Mouse (Mus musculus) embryonic facial prominence, embryonic 11.5 days (tissue): ENCODE measurements at regions not wholly inside any gene's neighbourhood (a gene's known extent, or its start where the extent isn't known, plus 50 kb on each side); places are given as distances from the start of the nearest gene placed in this dataset.

ENCODE experiments used
- ATAC-seq: fragments of 200-750 bp; cut with Nextera tagmentation; replicated peaks from 2 replicates; pipeline ENCODE4 v1.8.0; 2017; ENCODE audit warnings: low read depth; ENCODE audit not compliant: insufficient number of reproducible peaks, low FRiP score, low TSS enrichment
- DNase-seq: peaks from one replicate; pipeline ENCODE4 v3.0.0-alpha.2; 2015; ENCODE audit warnings: low spot score
- H3K27ac ChIP-seq: fragments of 300-500 bp; sonication (generic); replicated peaks from 2 replicates; pipeline ENCODE4 v1.5.1; 2014; ENCODE audit warnings: mild to moderate bottlenecking, low read depth, low read length, control low read depth
- H3K27me3 ChIP-seq: fragments of 300-500 bp; sonication (generic); 2 replicates; pipeline ENCODE4 v1.6.1; 2014; ENCODE audit warnings: mild to moderate bottlenecking, low read length, moderate library complexity, mixed read lengths; ENCODE audit not compliant: control insufficient read depth, insufficient read depth
- H3K36me3 ChIP-seq: fragments of 300-500 bp; sonication (generic); replicated peaks from 2 replicates; pipeline ENCODE4 v1.6.1; 2014; ENCODE audit warnings: low read depth, mild to moderate bottlenecking, low read length, moderate library complexity, mixed read lengths; ENCODE audit not compliant: control insufficient read depth, insufficient read depth
- H3K4me1 ChIP-seq: fragments of 300-500 bp; sonication (generic); 2 replicates; pipeline ENCODE4 v1.6.1; 2014; ENCODE audit warnings: low read length, mixed read lengths; ENCODE audit not compliant: control insufficient read depth, insufficient read depth
- H3K4me2 ChIP-seq: fragments of 300-500 bp; sonication (generic); 2 replicates; pipeline ENCODE4 v1.6.1; 2014; ENCODE audit warnings: low read depth, mild to moderate bottlenecking, control low read depth, low read length, moderate library complexity
- H3K4me3 ChIP-seq: fragments of 300-500 bp; sonication (generic); 2 replicates; pipeline ENCODE4 v1.5.1; 2014; ENCODE audit warnings: low read depth, low read length, control low read depth
- H3K9ac ChIP-seq: fragments of 300-500 bp; sonication (generic); replicated peaks from 2 replicates; pipeline ENCODE4 v1.6.1; 2014; ENCODE audit warnings: mild to moderate bottlenecking, control low read depth, low read length
- H3K9me3 ChIP-seq: fragments of 300-500 bp; sonication (generic); replicated peaks from 2 replicates; pipeline ENCODE4 v1.6.1; 2016; ENCODE audit warnings: mild to moderate bottlenecking, low read length, inconsistent platforms, mixed read lengths; ENCODE audit not compliant: control insufficient read depth
- WGBS: fragments of 180-500 bp; shearing (Covaris S2); extraction: QIAGEN DNeasy Blood & Tissue Kit; methylation state at CpG from one replicate; pipeline ENCODE4 v1.1.7; 2014; 5-methylcytosine and 5-hydroxymethylcytosine counted together

GRCm38 (mm10) chr13:107337111-107337510 lies 315.2 kb upstream of the Kif2a start:
- H3K4me2 ChIP-seq, result no peak overlapping the region
- H3K4me1 ChIP-seq, result no peaks in the 10 kb centered on the region
- H3K9ac ChIP-seq, result no peak overlapping the region
- H3K4me3 ChIP-seq, result no peak overlapping the region
- no peak overlapping the region for H3K27ac ChIP-seq
- no peaks in the 10 kb centered on the region for H3K9me3 ChIP-seq
- H3K27me3 ChIP-seq, result no peaks in the 10 kb centered on the region
- ATAC-seq (no peak), DNase-seq (no peak)
- no peaks in the 10 kb centered on the region for H3K36me3 ChIP-seq
- 85% methylated on average over 10 of the region's 10 CpGs for WGBS

GRCm38 (mm10) chr13:107329348-107329747 lies 307.4 kb upstream of the Kif2a start:
- no peaks in the 10 kb centered on the region for H3K9me3 ChIP-seq
- H3K27me3 ChIP-seq, result no peaks in the 10 kb centered on the region
- H3K9ac ChIP-seq, result no peak overlapping the region
- no peak for ATAC-seq
- H3K4me3 ChIP-seq, result no peak overlapping the region
- H3K27ac ChIP-seq, result no peak overlapping the region
- H3K4me2 ChIP-seq, result no peak overlapping the region
- DNase-seq, result no peak
- WGBS, result 80% methylated on average over 5 of the region's 5 CpGs
- H3K4me1 ChIP-seq, result no peaks in the 10 kb centered on the region
- no peaks in the 10 kb centered on the region for H3K36me3 ChIP-seq

DNA sequence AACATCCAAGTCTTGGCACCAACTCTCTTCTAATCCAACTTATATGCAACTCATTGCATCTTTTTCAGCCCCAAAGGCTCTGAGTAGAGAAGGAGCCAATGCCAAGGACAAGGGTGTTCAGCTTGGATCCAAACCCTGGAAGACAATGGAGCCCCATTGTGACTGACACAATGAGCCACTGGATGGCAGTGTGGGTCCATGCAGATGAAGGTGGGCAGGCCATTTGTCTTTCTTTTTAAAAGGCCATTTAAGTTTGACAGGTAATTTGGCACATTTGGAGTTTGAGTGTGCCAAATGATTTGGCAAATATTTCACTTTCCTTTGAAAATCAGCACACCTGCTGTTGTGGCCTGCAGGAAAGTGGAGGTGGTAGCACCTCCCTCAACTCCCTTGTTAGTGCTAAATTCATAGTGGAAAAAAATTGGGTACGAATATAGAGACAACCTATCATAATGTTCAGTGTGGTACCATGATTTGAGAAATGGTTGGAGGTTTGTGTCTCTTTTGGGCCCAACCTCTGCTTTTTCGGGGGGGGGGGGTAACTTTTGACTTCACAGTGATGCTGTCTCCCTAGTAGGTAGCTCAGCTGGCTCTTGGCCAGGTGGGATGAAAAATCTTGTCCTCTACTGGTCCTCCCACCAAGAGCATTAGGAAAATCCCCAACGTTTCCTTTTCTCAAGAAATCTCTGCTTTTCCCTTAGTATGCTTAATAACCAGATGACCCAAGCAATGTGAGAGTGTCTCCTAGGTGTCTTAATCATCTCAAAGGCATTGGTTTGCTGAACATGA lies 304.0 kb upstream of the Kif2a start:
- H3K27ac ChIP-seq, result no peak overlapping the region
- no peak overlapping the region for H3K4me3 ChIP-seq
- no peaks in the 10 kb centered on the region for H3K36me3 ChIP-seq
- no peaks in the 10 kb centered on the region for H3K4me1 ChIP-seq
- ATAC-seq (no peak), DNase-seq (peak; percentile 66)
- 79% methylated on average over 3 of the region's 3 CpGs for WGBS
- H3K9ac ChIP-seq, result no peak overlapping the region
- H3K4me2 ChIP-seq, result no peak overlapping the region
- H3K27me3 ChIP-seq, result no peaks in the 10 kb centered on the region
- no peaks in the 10 kb centered on the region for H3K9me3 ChIP-seq

DNA sequence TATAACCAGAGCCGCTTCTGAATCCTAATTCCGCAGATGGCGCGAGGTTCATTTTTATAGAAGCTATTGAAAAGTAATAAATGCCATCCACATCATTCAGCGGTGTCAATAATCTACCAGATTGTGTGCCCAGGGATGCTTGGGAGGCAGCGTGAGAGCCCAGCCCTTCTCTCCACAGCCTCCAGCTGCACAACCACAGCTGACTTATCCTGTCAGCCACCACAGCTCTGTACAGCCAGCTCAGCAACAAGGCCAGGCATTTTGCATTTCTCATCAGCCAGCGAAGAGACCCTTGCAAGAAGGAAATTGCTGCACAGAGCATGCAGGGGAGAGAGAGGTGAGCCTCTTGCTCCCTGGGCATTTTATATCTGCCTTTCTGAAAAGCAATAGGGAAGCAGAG lies 292.8 kb upstream of the Kif2a start:
- Histone ChIP-seq H3K36me3 (no peaks in the 10 kb centered on the region), H3K4me2 (no peak overlapping the region), H3K9me3 (no peaks in the 10 kb centered on the region), H3K4me3 (no peak overlapping the region), H3K9ac (no peak overlapping the region), H3K4me1 (no peaks in the 10 kb centered on the region), H3K27ac (no peak overlapping the region), H3K27me3 (no peaks in the 10 kb centered on the region)
- ATAC-seq (no peak), DNase-seq (no peak)
- WGBS, result 90% methylated on average over 7 of the region's 7 CpGs

GRCm38 (mm10) chr13:107308958-107309639 lies 287.2 kb upstream of the Kif2a start:
- 78% methylated on average over 6 of the region's 6 CpGs for WGBS
- Histone ChIP-seq H3K4me1 (no peaks in the 10 kb centered on the region), H3K9me3 (no peaks in the 10 kb centered on the region), H3K27me3 (no peaks in the 10 kb centered on the region), H3K4me2 (no peak overlapping the region), H3K4me3 (no peak overlapping the region), H3K9ac (no peak overlapping the region), H3K27ac (no peak overlapping the region), H3K36me3 (no peaks in the 10 kb centered on the region)
- no peak for ATAC-seq
- no peak for DNase-seq

DNA sequence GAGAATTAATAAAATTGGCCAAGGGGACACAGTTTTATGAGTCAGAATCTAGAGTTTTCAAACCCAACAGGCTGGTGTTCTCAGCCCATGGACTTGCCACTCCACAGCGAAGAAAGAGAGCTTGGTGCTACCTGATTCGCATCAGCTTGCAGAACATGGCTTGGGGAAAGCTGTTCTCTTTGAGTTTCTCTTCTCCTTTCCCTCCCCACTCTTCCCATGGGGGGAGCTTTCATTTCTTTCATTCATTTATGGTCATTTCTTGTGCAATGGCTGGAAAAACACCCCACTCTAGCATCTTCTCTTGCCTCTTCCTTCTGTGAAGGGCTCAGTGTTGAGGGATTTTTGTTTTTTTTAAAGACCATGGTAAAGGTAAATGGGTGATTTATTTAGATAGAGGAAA lies 286.5 kb upstream of the Kif2a start:
- ATAC-seq (no peak), DNase-seq (no peak)
- no peaks in the 10 kb centered on the region for H3K27me3 ChIP-seq
- H3K4me3 ChIP-seq, result no peak overlapping the region
- H3K4me1 ChIP-seq, result no peaks in the 10 kb centered on the region
- no peak overlapping the region for H3K9ac ChIP-seq
- H3K27ac ChIP-seq, result no peak overlapping the region
- no peaks in the 10 kb centered on the region for H3K9me3 ChIP-seq
- no peaks in the 10 kb centered on the region for H3K36me3 ChIP-seq
- H3K4me2 ChIP-seq, result no peak overlapping the region
- 89% methylated on average over 2 of the region's 2 CpGs for WGBS

DNA sequence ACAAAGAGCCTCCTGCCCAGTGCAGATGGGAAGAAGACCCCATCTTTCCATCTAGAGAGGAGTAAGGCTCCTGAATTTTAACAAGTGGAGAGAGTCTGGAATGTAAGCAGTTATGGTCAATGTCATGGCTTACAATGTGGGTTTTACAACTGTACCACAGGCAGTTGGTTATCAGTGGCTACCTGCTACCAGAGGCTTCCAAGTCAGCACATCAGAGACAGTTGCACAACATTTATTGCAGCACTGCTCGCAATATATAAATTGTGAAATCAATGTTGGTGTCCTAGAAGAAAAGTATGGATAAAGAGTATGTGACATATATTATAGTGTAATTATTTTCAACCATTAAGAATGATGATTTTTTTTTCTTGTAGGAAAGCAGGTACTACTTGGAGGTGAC lies 285.0 kb upstream of the Kif2a start:
- Histone ChIP-seq H3K9ac (no peak overlapping the region), H3K27me3 (no peaks in the 10 kb centered on the region), H3K36me3 (no peaks in the 10 kb centered on the region), H3K4me1 (no peaks in the 10 kb centered on the region), H3K4me3 (no peak overlapping the region), H3K4me2 (no peak overlapping the region), H3K27ac (no peak overlapping the region), H3K9me3 (no peaks in the 10 kb centered on the region)
- no peak for ATAC-seq
- DNase-seq, result no peak
- 86% methylated on average over 1 of the region's 1 CpGs for WGBS

DNA sequence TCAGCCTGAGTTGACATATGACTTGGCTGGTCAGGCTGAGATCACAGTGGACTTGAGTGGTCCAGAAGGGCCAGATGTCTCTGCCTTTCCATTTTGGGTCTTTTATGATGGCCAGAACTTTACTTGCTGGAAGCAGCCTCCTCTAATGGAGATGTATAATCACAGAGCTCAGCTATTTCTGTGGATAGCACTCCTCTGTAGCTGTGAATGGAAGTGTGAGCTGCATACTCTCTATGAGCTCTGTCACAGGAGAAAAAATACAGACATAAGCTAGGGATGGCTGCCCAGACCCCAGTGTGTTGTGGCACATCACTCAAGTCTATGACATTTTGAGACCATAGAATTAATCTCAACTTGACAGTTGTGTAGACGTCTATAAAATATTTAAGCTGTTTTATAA lies 284.3 kb upstream of the Kif2a start:
- Histone ChIP-seq H3K27me3 (no peaks in the 10 kb centered on the region), H3K9ac (no peak overlapping the region), H3K4me3 (no peak overlapping the region), H3K4me2 (no peak overlapping the region), H3K4me1 (no peaks in the 10 kb centered on the region), H3K27ac (no peak overlapping the region), H3K9me3 (no peaks in the 10 kb centered on the region), H3K36me3 (no peaks in the 10 kb centered on the region)
- WGBS, result 93% methylated on average over 1 of the region's 1 CpGs
- DNase-seq, result no peak
- no peak for ATAC-seq
